Mouse (Mus musculus) heart, embryonic 15.5 days (tissue): ENCODE results near the gene Gm19402. TPM values are rescaled to one million over a fixed set of nuclear protein-coding genes. Genes with fewer than 3 reads are reported as not detected.
A peak's percentile ranks its signal among the peaks of the same experiment; 100 is the strongest.

Experiments used
- ATAC-seq: fragments of 200-750 bp; cut with Nextera tagmentation; replicated peaks from 2 replicates; pipeline ENCODE4 v1.8.0; 2017; ENCODE audit warnings: low read depth, moderate TSS enrichment; ENCODE audit not compliant: insufficient number of reproducible peaks, insufficient read depth, low FRiP score
- H3K27ac ChIP-seq: fragments of 300-500 bp; sonication (generic); 2 replicates; pipeline ENCODE4 v1.5.1; 2015; ENCODE audit warnings: mild to moderate bottlenecking, inconsistent platforms
- H3K27me3 ChIP-seq: fragments of 300-500 bp; sonication (generic); 2 replicates; pipeline ENCODE4 v1.6.1; 2015; ENCODE audit warnings: inconsistent platforms
- H3K36me3 ChIP-seq: fragments of 300-500 bp; sonication (generic); 2 replicates; pipeline ENCODE4 v1.6.1; 2015; ENCODE audit warnings: mild to moderate bottlenecking, inconsistent platforms
- H3K4me1 ChIP-seq: fragments of 300-500 bp; sonication (generic); replicated peaks from 2 replicates; pipeline ENCODE4 v1.6.1; 2015; ENCODE audit warnings: inconsistent platforms
- H3K4me2 ChIP-seq: fragments of 300-500 bp; sonication (generic); 2 replicates; pipeline ENCODE4 v1.6.1; 2015; ENCODE audit warnings: inconsistent platforms, mild to moderate bottlenecking, moderate library complexity
- H3K4me3 ChIP-seq: fragments of 300-500 bp; sonication (generic); 2 replicates; pipeline ENCODE4 v1.5.1; 2015; ENCODE audit warnings: mild to moderate bottlenecking, inconsistent platforms
- H3K9ac ChIP-seq: fragments of 300-500 bp; sonication (generic); 2 replicates; pipeline ENCODE4 v1.6.1; 2015; ENCODE audit warnings: mild to moderate bottlenecking, inconsistent platforms
- H3K9me3 ChIP-seq: fragments of 300-500 bp; sonication (generic); replicated peaks from 2 replicates; pipeline ENCODE4 v1.6.1; 2016; ENCODE audit warnings: inconsistent platforms
- WGBS: fragments of 180-500 bp; shearing (Covaris S2); methylation state at CpG from one replicate; pipeline ENCODE4 v1.1.7; 2015; ENCODE audit warnings: mixed read lengths; 5-methylcytosine and 5-hydroxymethylcytosine counted together
- polyA plus RNA-seq: library from polyadenylated mRNA; unstranded; fragments of >200 nt; fragmentation: Nextera tagmentation; extraction: Ambion mirVana; gene quantifications from 2 replicates; pipeline ENCODE4 v1.2.1, GENCODE M21; 2015

Gm19402 gene
- polyA plus RNA-seq, 1 experiment from 2014 or later, result not detected

DNA sequence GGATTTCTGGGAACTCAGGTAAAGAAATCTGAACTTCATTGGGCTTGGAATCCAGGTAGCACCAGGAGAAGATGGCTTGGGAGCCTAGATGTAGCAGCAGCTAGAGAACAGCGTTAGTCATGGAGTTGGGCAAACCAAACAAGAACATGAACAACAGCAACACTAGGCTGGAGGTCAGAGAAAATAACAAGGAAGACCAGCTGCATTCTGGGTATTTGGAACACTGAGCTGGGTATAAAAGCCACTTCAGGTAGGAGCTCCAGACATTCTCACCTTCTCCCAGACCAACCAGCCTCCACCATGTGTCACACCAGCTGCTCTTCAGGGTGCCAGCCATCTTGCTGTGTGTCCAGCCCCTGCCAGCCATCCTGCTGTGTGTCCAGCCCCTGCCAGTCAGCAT lies 15.8 kb upstream of the Gm19402 start, which contains the start of gene Gm10272:
TSS of gene Gm10272 (plus strand) at position 301 of the 400 bp plus-strand sequence.
- Histone ChIP-seq H3K4me3 (no peak within 1 kb of the TSS), H3K36me3 (no peaks in the 10 kb centered on the region), H3K4me2 (no peak within 1 kb of the TSS), H3K4me1 (no peaks in the 10 kb centered on the region), H3K9me3 (no peaks in the 10 kb centered on the region), H3K9ac (no peak within 1 kb of the TSS), H3K27me3 (no peaks in the 10 kb centered on the region), H3K27ac (no peak within 1 kb of the TSS)
- 90% methylated on average over 1 of the region's 1 CpGs for WGBS
- no peak for ATAC-seq

DNA sequence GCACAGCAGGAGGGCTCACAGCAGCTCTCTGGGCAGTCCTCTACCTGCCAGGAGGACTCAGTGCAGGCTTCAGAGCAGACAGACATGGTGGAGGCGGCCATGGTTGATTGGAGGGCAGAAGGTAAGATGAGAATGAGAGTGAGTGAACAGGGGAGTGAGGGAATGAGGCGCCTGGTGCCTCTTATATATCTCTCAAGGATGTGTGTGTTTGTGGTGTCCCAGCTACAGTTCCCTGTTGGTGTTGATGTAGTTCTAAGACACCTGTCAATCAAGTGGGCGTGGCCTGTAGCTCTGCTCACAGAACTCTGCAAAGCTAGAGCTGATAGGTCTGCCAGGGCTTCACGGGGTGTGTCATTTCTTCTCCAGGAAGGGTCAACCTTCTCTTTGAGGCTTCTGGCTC lies 6.6 kb upstream of the Gm19402 start, which contains the start of gene Gm9508:
TSS of gene Gm9508 (minus strand) at position 101 of the 400 bp plus-strand sequence.
- 34% methylated on average over 4 of the region's 4 CpGs for WGBS
- H3K27ac ChIP-seq, result no peak within 1 kb of the TSS
- no peak within 1 kb of the TSS for H3K9ac ChIP-seq
- no peaks in the 10 kb centered on the region for H3K36me3 ChIP-seq
- H3K4me1 ChIP-seq, result no peaks in the 10 kb centered on the region
- H3K4me2 ChIP-seq, result no peak within 1 kb of the TSS
- H3K9me3 ChIP-seq, result no peaks in the 10 kb centered on the region
- H3K4me3 ChIP-seq, result no peak within 1 kb of the TSS
- ATAC-seq, result no peak
- 0 out of 2 replicates have a peak, but pooled peaks cover 3% of the 10 kb centered on the region for H3K27me3 ChIP-seq

GRCm38 (mm10) chr10:77687021-77687420 lies 3.5 kb downstream of the Gm19402 start:
- Histone ChIP-seq H3K4me3 (no peak overlapping the region), H3K4me2 (no peak overlapping the region), H3K27ac (no peak overlapping the region), H3K9me3 (no peaks in the 10 kb centered on the region), H3K9ac (no peak overlapping the region), H3K36me3 (no peaks in the 10 kb centered on the region), H3K27me3 (peaks cover 77% of the 10 kb centered on the region), H3K4me1 (peaks cover 9% of the 10 kb centered on the region)
- ATAC-seq, result no peak
- WGBS, result 38% methylated on average over 10 of the region's 10 CpGs

- Histone ChIP-seq H3K27me3 (peaks cover 71% of the 10 kb centered on the region), H3K27ac (no peak within 1 kb of the TSS), H3K9me3 (no peaks in the 10 kb centered on the region), H3K9ac (no peak within 1 kb of the TSS), H3K4me3 (0 out of 2 replicates have a peak within 1 kb of the TSS, but pooled peaks have one; percentile 6), H3K4me2 (peak within 1 kb of the TSS; percentile 40), H3K4me1 (peaks cover 9% of the 10 kb centered on the region), H3K36me3 (no peaks in the 10 kb centered on the region)
- 3% methylated on average over 22 of the region's 22 CpGs for WGBS
- ATAC-seq, result no peak
Observed at GRCm38 (mm10) chr10:77685895-77686664, 4.5 kb downstream of the Gm19402 start, which contains the start of gene Tspear. TSS of gene Tspear (plus strand) at chr10:77686569.

GRCm38 (mm10) chr10:77684181-77684580 lies 6.4 kb downstream of the Gm19402 start:
- H3K4me1 ChIP-seq, result peaks cover 9% of the 10 kb centered on the region
- H3K4me2 ChIP-seq, result no peak overlapping the region
- H3K4me3 ChIP-seq, result no peak overlapping the region
- H3K27ac ChIP-seq, result no peak overlapping the region
- no peak overlapping the region for H3K9ac ChIP-seq
- H3K36me3 ChIP-seq, result no peaks in the 10 kb centered on the region
- H3K27me3 ChIP-seq, result peaks cover 79% of the 10 kb centered on the region
- no peaks in the 10 kb centered on the region for H3K9me3 ChIP-seq
- 40% methylated on average over 8 of the region's 8 CpGs for WGBS
- ATAC-seq, result no peak

- WGBS, result 60% methylated on average over 7 of the region's 7 CpGs
- ATAC-seq, result no peak
Observed at GRCm38 (mm10) chr10:77682994-77683393, 7.6 kb downstream of the Gm19402 start.

DNA sequence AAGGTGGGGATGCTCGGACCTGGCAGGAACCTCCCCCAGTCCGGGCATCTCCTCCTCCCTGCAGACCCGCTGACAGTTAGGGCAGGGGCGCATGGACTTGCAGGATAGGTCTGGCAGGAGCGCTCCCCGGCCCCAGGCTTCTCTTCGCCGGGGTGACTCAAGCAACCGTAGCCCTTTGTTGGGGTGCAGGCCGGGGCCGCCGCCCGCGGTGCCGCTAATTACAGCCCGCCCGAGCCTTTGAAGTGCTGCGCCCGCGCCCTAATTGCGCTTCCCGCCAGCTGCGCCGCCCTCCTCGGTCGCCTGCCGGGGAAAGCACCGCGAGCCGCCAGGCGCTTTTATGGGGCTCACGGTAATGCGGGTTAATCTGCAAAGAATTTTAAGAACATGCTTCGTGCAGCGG lies 13.0 kb downstream of the Gm19402 start:
- 1% methylated on average over 35 of the region's 35 CpGs for WGBS
- H3K27ac ChIP-seq, result no peak overlapping the region
- no peaks in the 10 kb centered on the region for H3K9me3 ChIP-seq
- ATAC-seq, result no peak
- peak overlapping the region; percentile 37 for H3K4me3 ChIP-seq
- H3K27me3 ChIP-seq, result peaks cover 57% of the 10 kb centered on the region
- peak overlapping the region; percentile 61 for H3K4me2 ChIP-seq
- H3K4me1 ChIP-seq, result peaks cover 8% of the 10 kb centered on the region
- H3K36me3 ChIP-seq, result no peaks in the 10 kb centered on the region
- H3K9ac ChIP-seq, result peak overlapping the region; percentile 17; the same call in 1 of the 2 replicates

More at GRCm38 (mm10) chr10:77682994-77683393, 7.6 kb downstream of the Gm19402 start:
- H3K4me3 ChIP-seq, result no peak overlapping the region
- H3K27me3 ChIP-seq, result peaks cover 79% of the 10 kb centered on the region
- H3K36me3 ChIP-seq, result no peaks in the 10 kb centered on the region
- H3K27ac ChIP-seq, result no peak overlapping the region
- H3K9me3 ChIP-seq, result no peaks in the 10 kb centered on the region
- peaks cover 9% of the 10 kb centered on the region for H3K4me1 ChIP-seq
- no peak overlapping the region for H3K9ac ChIP-seq
- H3K4me2 ChIP-seq, result no peak overlapping the region

DNA sequence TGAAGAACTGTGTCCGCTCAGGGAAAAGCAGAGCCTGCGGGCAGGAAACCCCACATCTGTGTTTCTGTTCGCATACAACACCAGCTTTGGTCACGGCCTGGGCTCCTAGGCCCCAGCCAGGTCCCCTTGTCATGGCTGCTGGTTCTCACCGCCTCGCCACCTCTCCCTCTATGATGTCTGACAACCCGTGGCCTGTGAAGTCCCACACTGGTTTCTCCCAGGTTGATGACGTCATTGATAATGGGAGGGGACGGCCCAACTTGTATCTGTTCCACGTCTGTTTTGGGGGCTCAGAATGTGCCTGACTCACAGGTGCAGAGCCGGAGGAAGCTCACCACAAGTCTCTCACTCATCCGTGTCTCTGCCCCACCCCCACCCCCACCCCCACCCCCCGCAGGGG lies 16.8 kb downstream of the Gm19402 start:
- no peak for ATAC-seq
- no peak overlapping the region for H3K4me2 ChIP-seq
- H3K4me1 ChIP-seq, result peaks cover 8% of the 10 kb centered on the region
- H3K27me3 ChIP-seq, result peaks cover 36% of the 10 kb centered on the region
- WGBS, result 52% methylated on average over 13 of the region's 13 CpGs
- no peaks in the 10 kb centered on the region for H3K9me3 ChIP-seq
- H3K36me3 ChIP-seq, result no peaks in the 10 kb centered on the region
- no peak overlapping the region for H3K9ac ChIP-seq
- no peak overlapping the region for H3K4me3 ChIP-seq
- no peak overlapping the region for H3K27ac ChIP-seq

DNA sequence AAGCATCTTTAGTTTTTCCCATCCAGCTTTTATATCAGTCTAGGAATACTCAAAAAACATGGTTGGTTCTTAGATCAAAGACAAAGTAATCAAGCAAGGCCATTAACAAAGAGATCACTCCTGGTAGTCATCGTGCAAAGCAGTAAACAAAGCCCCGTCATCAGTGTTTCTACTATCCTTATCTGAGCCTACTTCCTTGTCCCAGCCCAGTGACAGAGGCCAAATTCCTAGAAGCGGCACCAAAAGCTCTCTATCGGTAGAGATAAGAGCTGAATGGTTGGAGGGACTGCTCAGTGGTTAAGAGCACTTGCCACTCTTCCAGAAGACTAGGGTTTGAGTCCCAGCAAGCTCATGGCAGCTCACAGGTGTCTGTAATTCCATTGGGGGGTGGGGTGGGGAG lies 19.0 kb downstream of the Gm19402 start:
- Histone ChIP-seq H3K4me2 (no peak overlapping the region), H3K36me3 (no peaks in the 10 kb centered on the region), H3K9ac (no peak overlapping the region), H3K27me3 (peaks cover 17% of the 10 kb centered on the region), H3K27ac (no peak overlapping the region), H3K4me3 (no peak overlapping the region), H3K9me3 (no peaks in the 10 kb centered on the region), H3K4me1 (no peaks in the 10 kb centered on the region)
- ATAC-seq, result no peak
- WGBS, result 16% methylated on average over 4 of the region's 4 CpGs

DNA sequence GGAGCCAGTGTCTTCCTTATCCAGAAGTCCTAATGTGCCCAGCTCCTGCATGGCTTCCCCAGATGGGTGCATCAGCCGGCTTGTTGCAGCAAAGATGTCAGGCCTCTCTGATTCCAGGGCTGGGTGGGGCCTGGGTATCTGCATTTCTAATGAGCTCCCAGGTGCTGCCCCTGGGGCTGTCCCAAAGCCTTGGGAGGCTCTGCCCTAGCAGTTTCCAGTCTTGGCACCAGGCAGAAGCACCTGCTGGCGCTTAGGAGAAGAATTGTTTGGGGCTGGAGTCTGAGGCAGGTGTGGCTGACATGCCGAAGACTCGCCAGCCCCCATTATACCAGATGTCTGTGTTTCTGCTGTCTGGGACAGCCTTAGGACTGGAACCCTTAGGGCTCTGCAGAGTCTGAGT lies 19.8 kb downstream of the Gm19402 start:
- no peak overlapping the region for H3K27ac ChIP-seq
- WGBS, result 75% methylated on average over 4 of the region's 4 CpGs

DNA sequence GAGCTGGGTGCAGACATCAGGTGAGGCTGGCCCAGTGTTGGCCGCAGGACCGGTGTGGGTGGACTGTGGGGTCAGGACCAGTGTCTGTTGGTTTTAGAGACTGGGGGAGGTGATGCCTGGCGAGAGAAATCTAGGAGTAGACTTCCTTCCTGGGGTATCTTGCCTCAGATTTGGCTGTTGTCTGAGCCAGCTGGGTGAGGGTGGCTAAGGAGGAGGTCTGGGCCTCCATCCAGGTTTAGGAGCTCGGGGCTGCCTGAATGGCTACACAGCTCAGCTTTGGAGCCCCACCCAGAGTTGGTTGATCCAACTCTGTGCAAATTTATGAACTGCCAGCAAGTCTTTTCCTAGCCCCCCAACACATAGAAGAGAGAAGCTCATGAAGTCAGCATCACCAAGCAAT lies 23.2 kb downstream of the Gm19402 start:
- H3K9ac ChIP-seq, result no peak overlapping the region
- peaks cover 25% of the 10 kb centered on the region for H3K27me3 ChIP-seq
- no peak for ATAC-seq
- no peaks in the 10 kb centered on the region for H3K36me3 ChIP-seq
- H3K27ac ChIP-seq, result no peak overlapping the region
- WGBS, result 62% methylated on average over 4 of the region's 4 CpGs
- H3K4me3 ChIP-seq, result no peak overlapping the region
- H3K9me3 ChIP-seq, result no peaks in the 10 kb centered on the region
- H3K4me2 ChIP-seq, result no peak overlapping the region
- H3K4me1 ChIP-seq, result no peaks in the 10 kb centered on the region

More for the DNA sequence above, 19.8 kb downstream of the Gm19402 start:
- H3K9me3 ChIP-seq, result no peaks in the 10 kb centered on the region
- no peak for ATAC-seq
- no peak overlapping the region for H3K4me3 ChIP-seq
- no peaks in the 10 kb centered on the region for H3K4me1 ChIP-seq
- no peaks in the 10 kb centered on the region for H3K36me3 ChIP-seq
- peaks cover 9% of the 10 kb centered on the region for H3K27me3 ChIP-seq
- H3K9ac ChIP-seq, result no peak overlapping the region
- H3K4me2 ChIP-seq, result no peak overlapping the region

DNA sequence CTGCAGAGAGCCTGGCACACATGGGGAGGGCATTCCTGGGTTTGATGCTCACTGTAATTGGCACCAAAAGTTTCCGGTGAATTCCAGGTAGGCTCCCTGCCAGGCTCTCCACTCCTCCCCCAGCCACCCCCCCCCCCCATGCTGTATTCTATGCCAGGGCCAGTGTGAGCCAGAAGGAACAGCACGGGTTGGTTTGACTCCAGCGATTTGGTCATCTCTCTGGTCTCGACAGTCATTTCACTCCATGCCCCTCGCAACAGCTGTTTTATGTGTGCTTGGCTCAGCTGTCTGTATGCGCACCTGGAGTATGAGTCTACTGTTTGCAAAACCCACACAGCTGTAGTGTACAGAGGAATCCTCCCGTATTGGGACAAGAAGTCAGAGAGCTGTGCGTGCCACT lies 24.2 kb downstream of the Gm19402 start:
- Histone ChIP-seq H3K9me3 (no peaks in the 10 kb centered on the region), H3K27ac (no peak overlapping the region), H3K9ac (no peak overlapping the region), H3K27me3 (peaks cover 25% of the 10 kb centered on the region), H3K4me3 (no peak overlapping the region), H3K4me1 (no peaks in the 10 kb centered on the region), H3K36me3 (no peaks in the 10 kb centered on the region), H3K4me2 (no peak overlapping the region)
- no peak for ATAC-seq
- 76% methylated on average over 8 of the region's 8 CpGs for WGBS
